In the genomic region with DNA sequence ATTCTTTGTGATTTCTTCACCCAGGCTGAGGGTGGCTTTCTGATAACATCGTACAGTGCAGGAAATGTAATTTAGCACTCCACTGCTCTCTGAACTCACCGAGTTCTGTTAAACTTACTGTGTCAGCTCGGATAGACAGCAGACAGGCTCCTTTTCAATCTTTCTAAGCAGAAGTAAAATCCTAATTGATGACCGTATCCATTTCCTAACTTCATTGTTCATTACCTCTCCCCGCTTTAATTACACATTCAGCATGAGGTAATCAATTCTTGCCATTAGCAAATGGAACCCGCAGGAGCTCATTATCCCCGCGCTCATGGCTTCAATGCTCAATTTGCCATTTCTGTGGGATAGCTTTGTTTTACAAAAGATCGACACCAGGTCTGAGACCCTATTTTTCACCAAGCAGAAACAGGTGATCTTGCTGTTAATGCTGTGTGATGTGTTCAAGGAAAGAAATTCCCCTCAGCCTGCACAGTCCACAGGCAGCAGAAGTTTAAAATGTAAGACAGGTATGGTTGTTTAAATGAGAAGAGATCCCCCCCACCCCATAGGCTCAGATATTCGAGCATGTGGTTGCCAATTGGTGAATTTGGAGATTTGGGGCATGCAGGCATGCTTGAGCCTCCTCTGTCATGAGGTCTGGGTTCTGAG, we compare ENCODE assay signal across 16 mouse cellular contexts.
DNase-seq lines count a peak whose midpoint lies in the region; ATAC-seq lines count a peak whose summit lies in the region.
"Had no signal": no experiment of that assay in that cellular context is flagged by ENCODE, and none has a peak within 500 bp of the region (broad histone marks: within the 10 kb centered on the region; RNA-seq: fewer than 3 reads in every experiment).

No protein-coding gene starts in this region.

- peak overlapping the region; percentile 17; the same call in 1 of the 2 replicates for H3K27ac ChIP-seq in hindbrain, embryonic 14.5 days
- no peak overlapping the region for H3K27ac ChIP-seq in neural tube, embryonic 12.5 days
- H3K27ac ChIP-seq: heart, embryonic 15.5 days; left cerebral cortex, adult 2 months; limb, embryonic 12.5 days; liver, embryonic 13.5 days had no signal

- peak; percentile 65 for DNase-seq in MN1 (ENCODE audit: low spot score)
- peak; percentile 55 for DNase-seq in Muller cell, postnatal 12 days (ENCODE audit: inconsistent ontology term)
- no peak for DNase-seq in hindbrain, embryonic 14.5 days (ENCODE audit: low spot score)
- no peak for DNase-seq in kidney, postnatal 25 days
- no peak for DNase-seq in cerebellum, postnatal 36 days
- no peak for DNase-seq in lung, postnatal 25 days (ENCODE audit: low spot score)
- DNase-seq: cerebellum, postnatal 25 days; gastrocnemius, postnatal 10 days; heart, adult 18-20 months; kidney, adult 18-20 months; liver, embryonic 13.5 days; right cerebral cortex, postnatal 14 days had no signal

- no peak overlapping the region for H3K4me3 ChIP-seq in hindbrain, embryonic 14.5 days (replicated peaks; ENCODE audit: low read length)
- no peak overlapping the region for H3K4me3 ChIP-seq in neural tube, embryonic 12.5 days
- H3K4me3 ChIP-seq: heart, embryonic 15.5 days; left cerebral cortex, adult 2 months; limb, embryonic 12.5 days; liver, embryonic 13.5 days had no signal

- ATAC-seq in hindbrain, embryonic 14.5 days (ENCODE audit: low FRiP score) = peak; percentile 48; the same call in 1 of the 2 replicates
- peak; percentile 26; the same call in 1 of the 2 replicates for ATAC-seq in neural tube, embryonic 12.5 days (ENCODE audit: low FRiP score, low read depth)

- no peak overlapping the region for H3K9ac ChIP-seq in hindbrain, embryonic 14.5 days
- no peak overlapping the region for H3K9ac ChIP-seq in neural tube, embryonic 12.5 days
- H3K9ac ChIP-seq: heart, embryonic 15.5 days; limb, embryonic 12.5 days; liver, embryonic 13.5 days had no signal

- H3K4me1 ChIP-seq in hindbrain, embryonic 14.5 days (replicated peaks; ENCODE audit: control insufficient read depth, insufficient read depth, low read length) = peaks cover 11% of the 10 kb centered on the region; the same call in 1 of the 2 replicates
- H3K4me1 ChIP-seq in neural tube, embryonic 12.5 days = no peaks in the 10 kb centered on the region
- H3K4me1 ChIP-seq: liver, embryonic 13.5 days had no signal

- peak overlapping the region; percentile 24 for H3K4me2 ChIP-seq in hindbrain, embryonic 14.5 days (replicated peaks)
- H3K4me2 ChIP-seq in neural tube, embryonic 12.5 days (replicated peaks) = no peak overlapping the region
- H3K4me2 ChIP-seq: heart, embryonic 15.5 days; limb, embryonic 12.5 days; liver, embryonic 13.5 days had no signal

- WGBS in hindbrain, embryonic 14.5 days = 16% methylated on average over 10 of the region's 10 CpGs
- 23% methylated on average over 10 of the region's 10 CpGs for WGBS in neural tube, embryonic 12.5 days

- H3K36me3 ChIP-seq in hindbrain, embryonic 14.5 days (replicated peaks; ENCODE audit: control insufficient read depth, insufficient read depth) = no peaks in the 10 kb centered on the region
- H3K36me3 ChIP-seq in neural tube, embryonic 12.5 days = no peaks in the 10 kb centered on the region
- H3K36me3 ChIP-seq: heart, embryonic 15.5 days; limb, embryonic 12.5 days; liver, embryonic 13.5 days had no signal

- no peaks in the 10 kb centered on the region; the same call in 1 of the 2 replicates for H3K27me3 ChIP-seq in hindbrain, embryonic 14.5 days (ENCODE audit: control insufficient read depth, insufficient read depth, low read length)
- H3K27me3 ChIP-seq in neural tube, embryonic 12.5 days (replicated peaks) = peaks cover 14% of the 10 kb centered on the region
- H3K27me3 ChIP-seq: heart, embryonic 15.5 days; limb, embryonic 12.5 days; liver, embryonic 13.5 days had no signal

- no peaks in the 10 kb centered on the region for H3K9me3 ChIP-seq in hindbrain, embryonic 14.5 days (ENCODE audit: control insufficient read depth, low read length)
- H3K9me3 ChIP-seq in neural tube, embryonic 12.5 days = peaks cover 7% of the 10 kb centered on the region; the same call in 1 of the 2 replicates
- H3K9me3 ChIP-seq: heart, embryonic 15.5 days; limb, embryonic 12.5 days; liver, embryonic 13.5 days had no signal

Comparison
In these comparisons a context has a peak if more than half of its experiments do, and no peak if none do; other contexts are left out.
1. DNase-seq: peak in MN1 (single experiment) and Muller cell, postnatal 12 days (single experiment); none in hindbrain, embryonic 14.5 days (single experiment), kidney, postnatal 25 days (0 of 2), cerebellum, postnatal 36 days (0 of 2) and lung, postnatal 25 days (single experiment).